Mouse (Mus musculus) thymus, postnatal 10 days (tissue): Measurements from ENCODE around the gene Klhl3.

Source experiments
- DNase-seq, 2 experiments: peaks; one replicate each; pipeline ENCODE4 v3.0.0; 2021; ENCODE audit warnings: low spot score in 2 of 2

Klhl3 gene

DNA sequence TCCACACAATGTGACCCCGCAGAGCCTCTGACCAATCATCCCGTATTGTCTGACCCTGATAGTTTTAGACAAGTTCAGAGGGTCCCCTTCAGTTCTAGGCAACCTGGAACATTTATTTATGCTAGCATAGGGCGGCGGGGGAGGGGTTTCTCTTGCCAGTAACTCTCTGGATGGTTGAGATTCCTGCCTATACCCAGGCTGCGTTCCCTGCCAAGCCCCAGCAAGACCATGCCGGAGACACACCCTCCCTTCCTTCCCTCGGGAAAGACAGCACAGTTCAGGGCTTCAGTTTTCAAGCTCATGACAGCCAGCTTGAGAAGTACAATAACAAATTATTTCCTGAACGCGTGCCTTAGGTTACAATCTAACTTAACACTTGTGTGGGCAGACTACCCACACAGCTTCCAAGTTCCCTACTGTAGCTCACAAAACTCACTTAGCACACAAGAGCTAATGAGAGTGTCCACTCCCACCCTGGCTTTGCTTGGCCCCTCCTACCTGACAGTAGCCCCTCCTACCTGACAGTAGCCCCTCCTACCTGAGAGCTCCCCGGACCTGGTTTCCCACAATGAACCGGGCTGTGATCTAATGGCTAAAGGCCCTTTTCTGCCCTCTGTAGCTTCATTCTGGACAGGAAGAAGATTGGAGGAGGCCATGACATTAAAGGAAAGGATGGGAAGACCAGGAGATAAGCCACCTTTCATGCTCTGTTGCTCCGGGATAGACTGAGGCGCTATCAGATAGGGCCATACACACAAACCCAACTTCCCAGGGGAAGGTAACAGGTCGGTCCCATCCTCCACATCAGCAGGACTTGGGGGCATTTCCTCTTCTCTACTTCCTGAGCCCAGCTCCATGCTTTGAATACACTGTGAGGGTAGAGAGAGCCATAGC is 46.6 kb downstream of the Klhl3 start:
- no peak for DNase-seq

DNA sequence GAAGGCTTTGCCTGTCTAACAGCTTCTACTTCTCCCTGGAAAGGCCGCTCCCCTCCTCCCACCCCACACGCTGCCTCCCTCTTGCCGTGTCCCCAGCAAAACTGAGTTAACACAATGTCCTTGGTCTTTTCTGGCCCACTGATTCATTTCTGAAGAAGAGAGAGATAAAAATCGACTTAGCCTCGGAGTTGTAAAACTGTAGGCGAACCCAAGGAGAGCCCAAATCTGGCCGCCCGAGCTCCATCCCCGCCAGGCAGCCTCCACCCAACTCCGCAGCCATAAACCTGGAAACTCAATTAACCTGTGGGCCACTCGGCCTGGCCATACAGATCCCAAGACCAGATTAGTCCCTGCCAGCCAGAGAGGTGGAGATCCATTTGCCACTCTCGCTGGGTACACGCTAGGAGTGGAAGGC is 47.3 kb downstream of the Klhl3 start:
- DNase-seq: no peak

DNA sequence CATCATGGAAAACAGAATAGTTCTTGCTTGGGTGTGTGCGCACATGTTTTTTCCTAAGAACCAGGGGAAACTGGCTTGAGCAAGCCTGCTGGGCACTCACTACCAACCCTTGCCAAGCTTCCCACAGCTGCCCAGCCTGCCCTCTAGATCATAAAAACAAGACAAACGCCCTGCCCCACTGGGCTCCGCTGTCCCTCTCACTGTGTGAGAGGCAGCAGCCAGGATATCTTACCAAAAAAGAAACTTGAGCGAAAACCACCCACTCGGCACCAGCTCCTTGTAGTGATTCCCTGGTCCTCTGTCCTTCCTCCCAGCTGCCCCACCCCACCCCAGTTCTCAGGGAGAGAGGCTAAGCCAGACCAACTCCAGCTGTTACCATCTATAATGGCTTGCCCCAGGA is 48.1 kb downstream of the Klhl3 start:
- no peak for DNase-seq

DNA sequence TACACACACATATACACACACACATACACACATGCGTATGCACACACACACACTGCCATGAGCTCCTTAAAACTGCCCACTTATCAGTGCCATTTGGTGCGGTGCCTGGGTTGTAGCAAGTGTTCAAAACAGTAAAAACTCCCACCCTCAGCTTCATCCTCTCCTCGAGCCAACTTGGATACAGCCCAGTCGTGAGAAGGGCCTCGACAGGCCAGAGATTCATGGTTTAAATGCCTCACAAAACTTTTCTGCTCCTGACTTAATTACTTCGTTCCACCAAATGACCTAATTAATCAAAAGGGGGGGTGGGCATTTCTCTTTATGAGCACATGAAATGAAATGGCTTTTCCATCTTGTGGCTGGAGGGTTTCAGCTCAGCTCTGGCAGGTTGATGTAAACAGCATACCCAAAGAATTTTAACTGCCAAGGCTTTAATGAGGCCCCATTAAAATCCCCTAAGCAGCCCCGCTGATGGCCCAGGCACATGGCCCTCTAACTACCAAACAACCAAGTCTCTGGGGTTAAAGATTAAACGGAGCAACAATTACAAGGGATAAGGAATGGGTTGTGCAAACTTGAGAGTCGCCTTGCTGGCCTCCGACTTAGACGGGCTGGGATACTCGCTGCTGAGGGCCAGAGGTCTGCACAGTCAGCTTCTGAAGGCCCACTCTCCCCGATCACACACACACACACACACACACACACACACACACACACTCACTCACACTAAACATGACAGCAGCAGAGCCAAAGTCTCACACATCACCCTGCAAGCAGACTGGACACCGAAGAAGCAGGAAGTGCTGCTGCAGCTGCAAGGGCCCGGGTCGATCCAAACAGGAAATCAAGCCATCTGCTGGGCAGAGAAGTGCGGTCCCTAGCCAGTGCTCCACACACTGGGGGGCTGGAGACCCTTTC is 55.2 kb downstream of the Klhl3 start:
- peak in 1 of 2 experiments; percentile 47 for DNase-seq

DNA sequence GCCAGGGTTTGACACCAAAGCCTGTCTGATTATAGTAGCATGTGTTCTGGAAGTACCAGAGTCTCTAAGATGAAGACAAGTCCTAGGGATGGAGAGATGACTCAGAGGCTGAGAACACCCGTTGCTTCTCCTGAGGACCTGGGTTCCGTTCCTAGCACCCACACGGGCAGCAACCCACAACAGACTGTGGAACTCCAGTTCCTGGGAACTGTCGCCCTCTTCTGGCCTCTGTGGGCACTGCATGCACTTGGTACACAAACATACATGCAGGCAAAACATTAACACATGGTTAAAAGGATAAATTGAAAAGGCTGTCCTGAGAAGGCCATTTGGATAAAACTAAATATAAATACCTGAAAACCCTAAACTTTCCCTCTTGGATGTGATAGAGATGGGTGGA is 56.8 kb downstream of the Klhl3 start:
- DNase-seq: no peak

DNA sequence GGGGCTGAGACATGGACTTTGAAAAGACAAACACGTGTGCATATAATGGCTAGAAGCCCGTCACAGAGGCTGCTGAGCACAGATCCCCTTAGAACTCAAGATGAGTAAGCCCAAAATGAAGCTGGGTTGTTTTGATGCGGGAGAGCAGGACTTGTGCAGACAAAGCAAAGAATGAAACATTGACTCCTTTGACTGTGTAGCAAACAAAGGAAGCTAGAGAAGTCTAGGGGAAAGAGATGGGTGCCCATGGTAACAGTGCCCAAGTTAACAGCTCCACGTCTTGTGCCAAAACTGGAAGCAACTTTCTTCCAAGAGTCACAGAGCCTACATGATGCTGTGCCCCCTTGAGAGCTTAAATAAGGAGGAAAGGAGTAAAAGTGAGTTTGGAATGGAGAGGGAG is 59.8 kb downstream of the Klhl3 start:
- DNase-seq: no peak

DNA sequence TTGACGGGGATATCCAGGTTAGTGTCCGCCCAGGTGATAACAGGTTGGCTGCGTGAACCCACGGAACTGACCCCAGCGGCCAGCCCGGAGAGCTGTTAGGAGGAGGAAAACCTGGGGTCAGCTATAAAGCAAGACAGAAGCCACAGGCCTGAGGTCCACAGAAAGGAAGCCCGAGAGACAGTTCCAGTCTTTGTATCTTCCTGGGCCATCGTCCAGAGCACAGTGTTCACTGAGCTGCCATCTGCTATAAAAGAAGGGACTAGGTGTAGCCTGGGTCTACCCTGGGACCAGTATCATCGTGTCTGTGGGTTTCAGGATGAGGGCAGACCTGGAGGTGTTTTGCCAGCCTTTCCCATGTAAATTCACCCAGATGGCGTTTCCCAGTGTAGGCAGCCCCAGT is 61.7 kb downstream of the Klhl3 start:
- DNase-seq: no peak

DNA sequence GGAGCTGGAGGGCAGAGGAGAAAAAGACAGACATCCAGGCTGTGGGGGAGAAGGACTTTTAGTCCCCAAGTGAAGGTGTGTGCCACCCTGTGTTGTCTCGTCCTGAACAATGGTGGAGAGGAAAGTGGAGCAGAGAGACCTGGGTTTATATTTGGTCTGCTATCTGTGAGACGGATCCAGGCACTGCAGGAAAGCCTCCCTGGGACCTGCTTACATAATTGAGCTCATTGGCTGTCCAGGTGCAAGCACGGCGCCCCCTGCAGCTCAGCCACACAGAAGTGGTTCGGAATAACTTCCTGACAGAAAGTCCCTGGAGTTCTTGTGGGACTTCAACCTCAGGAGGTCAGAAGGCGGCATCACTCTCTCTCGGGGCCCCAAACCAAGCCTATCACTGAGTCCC is 62.1 kb downstream of the Klhl3 start:
- DNase-seq: no peak

DNA sequence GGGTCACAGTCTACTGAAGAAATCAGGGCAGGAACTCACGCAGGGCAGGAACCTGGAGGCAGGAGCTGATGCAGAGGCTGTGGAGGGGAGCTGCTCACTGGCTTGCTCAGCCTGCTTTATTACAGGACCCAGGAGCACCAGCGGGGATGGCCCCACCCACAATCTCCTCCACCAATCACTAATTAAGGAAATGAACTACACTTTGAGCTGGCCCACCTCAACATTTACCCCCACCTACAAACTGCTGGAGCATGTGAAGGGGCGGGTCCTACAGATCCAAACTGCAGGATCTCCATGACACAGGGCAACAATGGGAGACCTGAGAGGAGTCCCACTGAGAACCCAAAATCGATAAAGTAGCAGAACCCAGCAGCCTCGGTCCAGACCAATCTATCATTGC is 64.3 kb downstream of the Klhl3 start:
- no peak for DNase-seq

DNA sequence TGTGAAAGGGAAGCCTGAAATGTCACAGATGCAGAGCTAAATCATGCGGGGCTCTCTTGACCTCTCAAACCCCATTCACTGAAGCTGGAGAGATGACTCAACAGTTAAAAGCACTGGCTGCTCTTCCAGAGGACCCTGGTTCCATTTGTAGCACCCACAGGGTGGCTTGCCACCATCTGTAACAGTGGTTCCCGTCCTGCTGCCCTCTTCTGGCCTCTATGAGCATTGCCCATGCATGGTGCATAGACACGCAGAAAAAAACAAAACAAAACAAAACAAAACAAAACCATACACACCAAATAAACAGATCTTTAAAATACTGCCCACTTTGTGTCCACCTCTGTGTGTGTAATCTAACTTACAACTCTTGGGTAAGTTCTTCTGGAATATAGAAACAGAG is 65.3 kb downstream of the Klhl3 start:
- no peak for DNase-seq

DNA sequence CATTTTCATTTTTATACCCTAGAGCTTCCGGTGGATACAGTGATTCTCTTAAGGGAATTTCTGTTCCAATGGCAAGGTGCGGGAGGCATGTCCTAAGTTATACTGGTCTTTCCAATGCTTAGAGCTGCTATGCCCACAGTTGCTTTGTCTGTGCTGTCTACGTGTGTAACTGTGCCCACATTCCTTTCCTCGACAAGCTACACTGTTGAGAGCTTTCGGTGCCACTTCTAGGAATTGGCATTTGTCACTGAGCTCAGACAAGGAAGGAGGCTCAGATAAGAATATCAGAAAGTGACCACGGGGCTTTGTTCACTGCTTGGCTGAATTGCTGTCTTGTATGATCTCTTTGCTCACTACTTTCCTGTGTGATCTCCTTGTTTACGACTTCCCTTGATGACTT is 67.2 kb downstream of the Klhl3 start:
- no peak for DNase-seq

DNA sequence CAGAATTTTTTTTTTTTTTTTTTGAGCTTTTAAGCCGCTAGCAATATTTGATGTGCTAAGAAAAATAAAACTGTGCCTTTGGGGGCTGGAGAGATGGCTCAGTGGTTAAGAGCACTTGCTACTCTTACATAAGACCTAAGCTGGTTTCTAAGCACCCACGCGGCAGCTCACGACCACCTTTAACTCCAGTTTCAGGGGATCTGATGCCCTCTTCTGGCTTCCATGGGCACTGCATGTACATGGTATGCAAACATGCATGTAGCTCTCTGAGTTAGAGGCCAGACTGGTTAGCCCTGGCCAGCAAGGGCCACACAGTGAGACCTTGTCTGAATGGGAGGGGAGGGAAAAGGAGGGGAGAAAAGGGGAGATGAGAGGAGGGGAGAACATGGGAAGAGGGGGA is 68.1 kb downstream of the Klhl3 start:
- peak in 1 of 2 experiments; percentile 21 for DNase-seq

DNA sequence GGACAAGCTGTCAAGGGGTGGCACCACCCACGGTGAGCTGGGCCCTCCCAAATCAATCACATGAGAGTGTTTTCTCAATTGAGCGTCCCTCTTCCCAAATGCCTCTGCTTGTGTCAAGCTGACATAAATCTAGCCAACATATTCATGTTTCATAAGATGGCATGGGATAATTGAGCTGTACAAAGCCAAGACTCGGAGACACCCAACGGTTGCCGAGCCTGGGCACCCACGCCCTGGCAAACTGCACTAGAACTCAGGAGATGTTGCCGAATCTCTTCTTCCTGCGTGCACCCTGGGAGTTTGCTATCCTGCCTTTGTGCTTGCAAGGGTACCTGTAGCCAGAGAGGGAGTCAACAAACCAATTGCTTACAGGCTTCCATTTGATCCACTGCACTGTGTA is 70.1 kb downstream of the Klhl3 start:
- DNase-seq: no peak

DNA sequence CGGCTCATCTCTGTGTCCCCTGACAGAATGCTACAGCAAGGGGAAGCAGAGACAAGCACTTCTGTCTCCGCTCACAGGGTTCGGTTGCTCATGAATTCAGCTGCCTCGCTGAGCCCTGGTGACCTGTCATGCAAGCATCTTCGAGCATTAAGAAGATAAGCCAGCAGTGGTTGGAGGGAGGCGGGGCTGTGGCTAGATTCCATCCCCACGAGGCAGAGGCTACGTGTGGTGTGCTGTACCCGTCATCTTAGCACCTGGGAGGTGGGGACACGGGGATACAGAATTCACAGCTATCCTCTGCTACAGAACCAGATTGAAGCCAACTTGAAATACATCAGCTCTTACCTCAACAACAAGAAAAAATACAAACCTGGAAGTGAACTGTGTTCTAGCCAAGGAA is 73.3 kb downstream of the Klhl3 start:
- no peak for DNase-seq

DNA sequence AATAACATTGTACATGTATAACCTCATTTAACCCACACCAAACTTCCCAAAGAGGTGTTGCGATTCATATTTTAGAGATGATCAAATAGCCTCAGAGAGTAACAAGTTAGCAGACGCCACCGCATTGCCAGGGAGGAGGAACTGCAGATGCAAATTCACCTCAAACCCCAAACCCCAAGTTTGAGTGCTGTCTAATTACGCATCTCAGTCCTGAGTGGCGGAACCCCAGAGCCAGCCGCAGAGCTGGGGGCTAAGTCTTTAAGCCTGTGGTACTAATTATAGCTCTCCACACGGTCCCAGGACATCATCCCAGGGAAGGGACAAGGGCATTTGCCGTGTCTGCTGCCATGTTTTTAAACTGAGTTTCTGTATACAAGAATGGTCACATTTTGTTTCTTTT is 75.9 kb downstream of the Klhl3 start:
- DNase-seq: no peak

DNA sequence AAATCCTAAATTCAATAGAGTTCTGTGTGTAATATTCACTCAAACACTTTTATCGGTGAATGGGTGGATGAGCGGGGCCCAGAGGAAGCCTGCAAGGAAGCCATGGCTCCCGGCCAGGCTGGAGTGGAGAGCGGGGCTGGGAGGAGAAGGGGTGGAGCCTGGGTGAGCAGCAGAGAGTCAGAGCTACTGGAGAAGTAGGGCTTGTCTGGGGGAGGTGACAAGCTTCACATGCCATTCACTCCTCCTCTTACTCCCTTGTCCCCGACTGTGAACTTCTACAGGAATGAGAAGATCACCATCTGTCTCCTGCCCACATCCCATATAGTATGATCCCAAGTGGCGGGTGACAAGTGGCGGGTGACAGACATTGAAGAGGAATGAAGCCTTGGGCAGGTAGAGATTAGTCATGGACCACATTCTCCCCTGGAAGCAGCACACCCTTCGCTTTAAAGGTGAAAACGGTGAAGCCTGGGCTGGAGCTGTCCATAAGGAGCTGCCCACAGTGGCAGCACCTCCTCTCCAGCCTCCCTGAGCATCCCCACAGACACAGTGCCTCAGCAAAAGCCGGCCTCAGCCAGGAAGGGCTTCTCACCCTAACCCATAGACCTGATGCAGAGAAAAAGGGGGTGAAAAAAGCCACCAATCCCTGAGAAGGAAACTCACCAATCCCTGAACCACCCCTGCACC is 77.8 kb downstream of the Klhl3 start:
- no peak for DNase-seq

DNA sequence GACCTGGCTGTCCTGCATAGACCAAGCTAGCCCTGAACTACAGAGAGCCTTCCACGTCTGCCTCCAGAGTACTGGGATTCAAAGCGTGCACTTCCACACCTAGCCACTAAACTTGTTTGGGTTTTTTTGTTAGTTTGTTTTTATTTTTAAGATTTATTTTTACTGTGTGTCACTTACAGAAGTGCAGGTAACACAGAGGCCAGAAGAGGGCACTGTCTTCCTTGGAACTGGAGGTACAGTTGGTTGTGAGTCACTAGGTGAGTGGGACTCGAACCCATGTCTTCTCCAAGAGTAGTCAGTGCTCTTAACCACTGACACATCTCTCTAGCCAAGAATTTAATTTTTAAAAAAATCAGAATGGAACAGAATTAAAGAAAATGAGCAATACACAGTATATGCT is 78.4 kb downstream of the Klhl3 start:
- DNase-seq: no peak

DNA sequence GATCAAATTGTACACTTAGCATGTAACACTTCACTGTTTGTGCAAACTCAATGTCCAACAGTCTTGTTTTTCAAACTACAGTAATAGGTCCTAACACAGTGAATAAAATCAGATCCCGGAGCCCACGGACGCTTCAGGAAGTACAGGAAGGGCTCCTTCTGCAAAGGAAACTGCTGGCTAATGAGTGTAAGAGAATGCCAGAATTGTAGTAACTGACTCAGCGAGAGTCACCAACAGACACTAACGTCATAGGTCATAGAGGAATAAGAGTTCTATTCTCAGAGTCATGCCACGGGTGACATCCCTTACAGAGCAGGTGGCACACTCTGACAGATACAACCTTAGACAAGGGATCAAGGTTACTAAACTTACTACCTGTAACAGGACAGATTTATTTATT is 78.9 kb downstream of the Klhl3 start:
- no peak for DNase-seq

DNA sequence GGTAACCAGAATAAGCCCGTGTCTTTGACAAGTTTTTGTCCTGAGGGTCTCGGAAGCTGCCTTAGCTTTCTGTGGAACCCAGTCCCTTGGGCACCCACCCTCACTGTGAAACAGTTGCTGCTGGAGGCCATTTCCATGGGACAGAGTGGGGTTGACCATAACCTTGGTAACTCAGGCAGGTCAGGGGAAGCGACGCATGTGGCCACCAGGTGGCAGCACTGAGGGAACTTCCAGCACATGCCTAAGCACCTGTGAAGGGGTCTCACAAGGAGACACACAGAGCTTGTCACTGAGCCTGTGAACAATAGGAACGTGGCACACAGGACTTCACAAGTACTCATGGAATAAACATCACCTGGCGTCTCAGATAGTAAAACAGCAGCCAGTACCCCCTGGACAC is 81.6 kb downstream of the Klhl3 start:
- DNase-seq: peak; percentile 47 to 80

DNA sequence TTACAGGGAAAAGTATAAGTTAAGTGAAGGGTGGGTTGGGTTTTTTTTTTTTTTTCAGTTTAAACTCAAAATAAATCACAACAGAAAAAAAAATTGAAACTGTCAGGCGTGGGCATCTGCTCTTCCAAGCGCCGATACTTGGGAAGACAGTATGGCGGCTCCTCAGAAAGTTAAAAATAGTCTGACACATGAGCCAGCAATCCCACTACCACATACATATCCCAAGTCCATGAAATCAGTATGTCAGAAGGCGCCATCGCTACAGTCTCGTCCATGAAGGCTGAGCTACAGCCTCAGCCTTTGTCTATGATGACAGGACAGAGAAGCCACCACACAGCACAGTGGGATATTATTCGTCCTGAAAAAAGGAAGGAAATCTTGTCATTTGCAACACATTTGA is 86.3 kb downstream of the Klhl3 start:
- no peak for DNase-seq

DNA sequence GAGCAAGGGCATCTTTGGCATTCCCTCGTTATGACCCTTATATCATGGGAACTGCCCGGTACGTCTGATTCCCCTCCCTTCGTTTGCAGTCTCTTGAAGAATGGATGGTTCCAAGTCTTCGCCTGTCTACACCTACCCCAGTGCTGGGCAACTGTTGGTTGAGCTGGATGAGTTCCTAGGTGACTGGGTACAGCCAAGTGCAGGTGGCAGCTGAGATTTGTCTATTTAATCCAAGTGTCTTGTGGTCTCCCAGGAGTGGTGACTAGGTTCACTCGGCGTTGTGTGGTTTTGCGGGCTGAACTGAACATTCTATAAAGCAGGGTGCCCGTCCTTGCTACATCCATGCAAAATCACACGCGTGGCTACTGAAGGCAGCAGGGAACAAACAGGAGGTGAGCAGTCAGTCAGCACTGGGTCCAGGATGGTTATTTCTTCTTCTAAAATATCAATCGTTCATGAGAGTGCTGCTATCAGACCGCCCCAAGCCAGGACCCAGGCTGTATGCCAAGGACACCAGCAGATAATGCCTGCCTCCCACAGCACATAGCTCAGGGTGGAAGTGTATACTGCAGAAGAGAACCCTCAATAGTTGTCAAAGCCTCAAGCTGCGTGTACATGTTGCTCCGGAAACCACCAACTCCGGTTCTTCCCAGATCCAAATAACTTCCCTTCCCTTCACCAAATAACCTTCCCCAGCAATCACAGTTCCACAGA is 87.5 kb downstream of the Klhl3 start:
- no peak for DNase-seq
